Mouse (Mus musculus) heart, embryonic 15.5 days (tissue): Measurements from ENCODE around the gene Xlr3b. TPM values are rescaled to one million over a fixed set of nuclear protein-coding genes. Genes with fewer than 3 reads are reported as not detected.

Experiments used
- polyA plus RNA-seq: library from polyadenylated mRNA; unstranded; fragments of >200 nt; fragmentation: Nextera tagmentation; extraction: Ambion mirVana; gene quantifications from 2 replicates; pipeline ENCODE4 v1.2.1, GENCODE M21; 2015

Gene Xlr3b
- polyA plus RNA-seq, 1 experiment from 2014 or later: 6.8 TPM

Other genes starting within 250 kb of the Xlr3b start
- gene Zfp185, start 204.9 kb upstream of the Xlr3b start, polyA plus RNA-seq: 3.5 and 4.5 TPM in 2 replicates
- gene Pnma5, start 155.1 kb upstream of the Xlr3b start, polyA plus RNA-seq: 0.10 TPM in 1 of 2 replicates, not detected in the other
- gene Pnma3, start 127.4 kb upstream of the Xlr3b start, polyA plus RNA-seq: 0.06 TPM in 1 of 2 replicates, not detected in the other
- 0.79 and 2.0 TPM in 2 replicates for gene Xlr4a, start 109.7 kb upstream of the Xlr3b start, polyA plus RNA-seq
- gene Xlr3a, start 95.1 kb upstream of the Xlr3b start, polyA plus RNA-seq: 1.8 and 1.9 TPM in 2 replicates
- gene Gm14685, start 75.2 kb upstream of the Xlr3b start, polyA plus RNA-seq: not detected in 2 replicates
- gene Xlr5b, start 43.4 kb upstream of the Xlr3b start, polyA plus RNA-seq: not detected in 2 replicates
- 0.08 TPM in 1 of 2 replicates, not detected in the other for gene DXBay18, start 42.8 kb upstream of the Xlr3b start, polyA plus RNA-seq
- not detected in 2 replicates for gene Spin2d, start 15.2 kb upstream of the Xlr3b start, polyA plus RNA-seq
- gene Xlr4b, start 22.1 kb downstream of the Xlr3b start, polyA plus RNA-seq: 0.96 and 2.8 TPM in 2 replicates
- 9.2 and 11.6 TPM in 2 replicates for gene F8a, start 36.1 kb downstream of the Xlr3b start, polyA plus RNA-seq
- 0.14 and 0.79 TPM in 2 replicates for gene Xlr4c, start 50.9 kb downstream of the Xlr3b start, polyA plus RNA-seq
- not detected in 2 replicates for gene Xlr3c, start 73.2 kb downstream of the Xlr3b start, polyA plus RNA-seq
- not detected in 2 replicates for gene Xlr5a, start 100.8 kb downstream of the Xlr3b start, polyA plus RNA-seq
- not detected in 2 replicates for gene Xlr5c, start 100.8 kb downstream of the Xlr3b start, polyA plus RNA-seq
- gene Gm45015, start 144.6 kb downstream of the Xlr3b start, polyA plus RNA-seq: not detected in 2 replicates
- gene Zfp275, start 150.4 kb downstream of the Xlr3b start, polyA plus RNA-seq: 8.3 and 11.4 TPM in 2 replicates
- gene Gm18336, start 206.5 kb downstream of the Xlr3b start, polyA plus RNA-seq: not detected in 2 replicates
- gene Zfp92, start 218.9 kb downstream of the Xlr3b start, polyA plus RNA-seq: not detected in 2 replicates
- not detected in 2 replicates for gene Trex2, start 243.1 kb downstream of the Xlr3b start, polyA plus RNA-seq